Mouse (Mus musculus): ENCODE measurements around the gene Myo1e.

Gene Myo1e

DNA sequence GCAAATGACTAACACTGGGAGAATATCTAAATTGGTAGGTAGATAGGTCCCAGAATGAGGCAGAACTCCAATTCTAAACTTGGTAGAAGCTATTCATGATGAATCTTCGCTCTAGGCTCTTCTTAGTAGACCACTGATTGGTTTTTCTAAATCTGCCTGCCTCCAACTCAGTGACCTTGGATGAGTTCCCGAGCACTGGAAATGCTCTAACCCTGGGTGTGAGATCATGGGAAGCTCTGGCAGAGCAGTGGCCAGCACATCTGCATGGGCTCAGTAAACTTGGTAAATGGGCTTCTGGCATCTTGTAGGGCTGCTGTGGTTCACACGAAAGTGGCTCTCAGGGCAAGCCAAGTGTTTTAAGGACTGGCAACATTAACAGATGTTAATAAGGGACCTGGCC lies 199.4 kb downstream of the Myo1e start:
- DNase-seq (ENCODE audit: low read depth, low spot score), result no peak

DNA sequence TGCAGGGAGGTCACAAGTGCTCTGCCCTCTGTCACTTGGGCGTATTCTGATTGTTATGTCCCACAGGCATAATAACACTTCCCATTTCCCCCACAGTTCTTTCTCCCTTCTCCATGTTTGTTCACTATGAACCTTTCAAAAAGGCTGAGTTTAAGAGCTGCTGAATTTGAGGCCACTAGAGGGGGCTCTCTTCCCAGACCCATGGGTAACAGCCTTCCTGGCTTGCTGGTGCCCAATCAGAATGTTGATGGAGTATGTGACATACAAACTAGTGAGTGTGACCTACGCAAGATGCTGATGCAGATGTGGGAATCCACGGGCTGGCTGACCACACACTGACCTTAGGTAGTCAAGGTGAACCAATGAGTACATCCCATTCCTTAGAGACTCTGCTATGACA lies 201.6 kb downstream of the Myo1e start:
- peak; percentile 73 for DNase-seq (ENCODE audit: low read depth, low spot score)

DNA sequence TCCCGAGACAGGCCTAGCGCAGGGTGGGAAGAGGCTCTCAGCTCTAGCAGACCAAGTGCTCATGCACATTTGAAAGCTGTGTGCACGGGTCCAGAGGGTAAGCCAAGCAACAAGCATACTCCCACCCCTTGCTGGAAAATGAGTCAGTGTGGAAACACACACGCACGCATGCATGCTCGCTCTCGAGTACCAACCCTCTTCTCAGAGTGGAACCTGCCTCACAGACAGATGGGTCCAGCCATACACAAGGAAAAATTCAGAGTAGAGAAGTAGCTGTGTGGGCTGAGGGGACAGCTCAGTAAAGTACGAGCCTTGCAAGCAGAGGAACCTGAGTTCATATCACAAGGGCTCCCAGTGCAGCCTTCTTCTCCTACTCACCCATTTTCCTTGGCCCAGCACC lies 202.6 kb downstream of the Myo1e start:
- no peak for DNase-seq (ENCODE audit: low read depth, low spot score)

DNA sequence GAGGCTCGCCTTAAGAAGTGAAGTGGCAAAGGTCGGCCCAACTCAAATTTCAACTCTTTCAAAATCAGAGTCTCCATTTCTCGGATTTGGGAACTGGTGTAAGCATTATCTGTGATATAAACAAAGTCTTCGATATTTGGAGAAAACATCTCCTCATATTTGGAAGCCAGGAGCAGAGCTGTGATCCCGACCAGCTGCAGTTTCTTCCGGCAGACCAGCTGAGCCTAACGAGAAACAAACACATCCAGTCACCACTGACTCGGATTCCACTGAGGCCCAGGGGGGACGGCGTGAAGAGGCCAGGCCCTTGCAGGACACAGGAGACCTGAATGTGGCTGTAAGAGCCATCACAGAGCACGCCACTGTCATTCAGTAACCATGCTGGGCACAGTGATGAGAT lies 203.5 kb downstream of the Myo1e start:
- no peak for DNase-seq (ENCODE audit: low read depth, low spot score)

DNA sequence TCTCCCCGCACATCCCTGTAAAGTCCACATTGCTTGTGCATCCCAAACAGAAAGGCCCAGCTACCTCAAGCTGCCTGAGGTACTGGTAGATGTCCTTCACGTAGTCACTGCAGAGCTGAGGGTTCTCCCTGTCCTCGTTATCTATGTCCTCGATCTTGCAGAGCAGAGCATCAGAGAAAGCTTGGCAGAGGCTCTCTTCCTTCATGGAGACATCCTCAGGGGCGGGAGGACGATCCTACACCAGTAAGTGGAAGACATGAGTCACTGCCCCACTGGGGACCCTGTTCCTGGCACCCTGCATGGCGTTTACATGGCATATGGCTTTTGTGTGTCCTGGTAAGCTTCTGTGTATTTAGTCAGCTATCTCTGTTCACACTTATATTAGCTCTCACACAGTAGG lies 205.9 kb downstream of the Myo1e start:
- no peak for DNase-seq (ENCODE audit: low read depth, low spot score)

DNA sequence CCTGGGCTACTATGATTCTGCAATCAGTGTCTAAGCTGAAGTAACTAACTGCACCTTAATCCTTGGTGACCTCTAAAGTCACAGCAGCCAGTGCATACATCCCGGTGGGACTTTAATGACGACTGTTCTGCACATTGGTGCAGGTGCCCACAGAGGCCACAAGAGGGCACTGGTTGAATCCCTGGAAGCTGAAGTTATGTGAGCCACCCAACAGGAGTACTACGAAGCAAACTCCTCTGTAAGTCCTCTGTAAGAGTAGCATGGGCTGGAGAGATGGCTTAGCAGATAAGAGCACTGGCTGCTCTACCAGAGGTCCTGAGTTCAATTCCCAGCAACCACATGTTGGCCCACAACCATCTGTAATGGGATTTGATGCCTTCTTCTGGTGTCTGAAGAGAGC lies 209.3 kb downstream of the Myo1e start:
- DNase-seq (ENCODE audit: low read depth, low spot score), result peak; percentile 90

DNA sequence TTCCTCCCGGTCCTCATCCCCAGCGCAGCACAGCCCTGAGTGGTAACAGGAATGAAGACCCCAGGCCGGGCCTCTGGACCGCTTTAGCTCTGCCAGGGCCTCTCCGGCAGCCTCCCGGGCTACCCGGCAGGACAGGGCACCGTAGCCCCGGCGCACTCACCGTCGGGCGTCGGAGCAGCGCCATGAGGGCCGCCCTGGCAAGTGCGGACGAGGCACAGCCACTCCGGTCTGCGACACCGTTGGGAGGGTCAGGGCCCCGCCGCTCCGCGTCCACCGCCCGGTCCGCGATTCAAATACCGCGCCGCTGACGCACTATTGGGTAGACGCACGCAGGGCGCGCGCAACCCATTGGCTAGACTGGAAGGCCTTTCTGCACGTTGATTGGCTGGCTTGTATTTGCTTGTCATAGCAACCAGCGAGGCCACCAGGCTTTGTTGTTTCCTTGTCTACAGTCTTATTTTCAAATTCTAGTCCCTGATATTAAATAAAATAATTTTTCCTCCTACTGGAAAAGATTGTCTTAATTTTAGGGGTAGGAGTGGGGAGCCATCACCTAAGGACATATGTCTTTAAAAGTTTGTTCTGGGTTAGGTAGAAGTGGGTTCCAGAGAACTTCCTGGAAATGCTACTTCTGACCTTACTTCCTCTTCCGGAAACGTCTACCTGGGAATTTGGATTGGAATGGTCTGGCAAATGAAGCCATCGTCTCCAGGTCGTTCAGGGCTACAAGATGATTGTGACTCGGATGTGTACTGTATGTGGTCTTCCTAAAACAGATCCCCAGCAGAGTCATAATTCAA lies 214.3 kb downstream of the Myo1e start, which contains the start of gene Ccnb2:
Gene Ccnb2, minus strand, starts transcription at position 291 of the 800 bp plus-strand sequence.
- peak; percentile 97 for DNase-seq (ENCODE audit: low read depth, low spot score)

DNA sequence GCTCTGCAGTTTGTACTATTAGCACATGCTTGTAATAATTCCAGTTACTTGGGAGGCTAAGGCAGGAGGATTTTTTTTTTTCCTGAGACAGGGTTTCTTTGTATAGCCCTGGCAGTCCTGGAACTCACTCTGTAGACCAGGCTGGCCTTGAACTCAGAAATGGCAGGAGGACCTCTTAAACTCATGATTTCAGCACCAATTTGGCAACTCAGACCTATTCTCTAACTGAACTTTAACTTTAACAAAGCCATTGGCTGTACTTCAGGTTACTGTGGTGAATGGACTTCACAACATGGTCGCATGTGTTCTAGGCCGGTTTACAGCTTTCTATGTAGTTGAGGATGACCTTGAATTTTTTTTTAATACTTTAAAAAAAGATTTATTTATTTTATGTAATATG lies 215.5 kb downstream of the Myo1e start:
- no peak for DNase-seq (ENCODE audit: low read depth, low spot score)

DNA sequence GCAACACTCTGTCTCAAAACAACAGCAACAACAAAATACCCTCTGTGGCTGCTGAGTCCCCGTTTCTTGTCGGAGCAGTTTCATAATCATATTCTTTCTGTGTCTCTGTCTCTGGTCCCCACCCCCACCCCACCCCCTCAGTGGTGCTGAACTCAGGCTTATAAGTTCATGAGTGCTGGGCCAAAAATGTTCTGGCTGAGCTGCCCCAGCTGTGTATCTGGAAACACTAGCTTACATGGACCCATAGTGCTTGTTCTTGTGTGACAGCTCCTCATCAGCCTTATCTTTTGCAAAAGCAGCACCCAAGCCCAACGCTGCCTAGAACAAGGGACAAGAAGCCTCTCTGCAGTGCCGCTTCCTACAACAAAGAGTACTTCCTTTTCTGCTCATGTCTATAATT lies 232.8 kb downstream of the Myo1e start:
- DNase-seq (ENCODE audit: low read depth, low spot score), result no peak

DNA sequence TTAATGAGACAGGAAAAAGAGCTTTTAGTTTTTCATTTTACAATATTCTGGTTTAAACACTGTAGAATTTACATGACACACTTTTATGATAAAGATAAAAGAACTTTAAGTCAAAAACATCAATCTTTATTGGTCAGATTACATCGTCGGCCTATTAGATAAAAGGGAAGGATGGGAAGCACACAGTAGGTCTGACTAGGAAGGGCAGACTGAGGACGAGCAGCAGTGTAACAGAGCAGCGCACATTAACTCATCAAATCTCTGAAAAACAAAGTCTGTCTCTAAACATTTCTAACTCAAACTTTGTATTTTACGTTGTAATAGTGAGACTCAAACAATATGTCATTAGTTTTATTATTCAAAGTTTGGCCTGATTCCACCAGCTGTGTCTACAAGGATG lies 241.9 kb downstream of the Myo1e start:
- no peak for DNase-seq (ENCODE audit: low read depth, low spot score)
